25 mouse cellular contexts compared by ENCODE assay signal in the genomic region with DNA sequence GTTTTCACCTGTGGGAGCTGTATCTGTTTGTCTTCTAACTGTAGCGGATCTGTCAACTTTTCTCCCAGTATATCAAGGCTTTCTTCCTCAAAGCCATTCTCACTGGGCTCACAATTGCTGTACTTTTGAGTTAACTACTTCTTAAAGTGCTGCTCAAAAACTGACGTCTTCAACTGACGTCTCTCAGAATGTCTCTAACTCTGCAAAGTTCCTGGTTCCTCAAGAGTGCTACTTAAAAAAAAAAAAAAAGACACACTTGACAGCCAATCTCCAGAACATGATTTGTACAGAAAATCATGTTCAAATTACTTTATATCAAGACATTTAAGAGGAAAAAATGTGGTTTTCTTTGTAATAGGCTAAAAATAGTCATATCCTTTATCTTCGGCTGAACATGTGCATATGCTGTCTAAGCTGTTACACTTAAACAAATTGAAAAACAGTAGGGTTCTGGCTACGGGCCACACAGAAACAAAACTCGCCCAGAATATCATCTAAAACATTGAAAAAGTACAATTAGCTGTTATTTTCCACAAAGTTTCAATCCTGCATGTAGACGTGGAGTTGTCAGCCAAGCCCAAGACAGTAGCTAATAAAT.
A peak's percentile ranks its signal among the peaks of the same experiment; 100 is the strongest.
DNase-seq lines count a peak whose midpoint lies in the region; ATAC-seq and TF ChIP-seq lines count a peak whose summit lies in the region.
"Had no signal": no experiment of that assay in that cellular context is flagged by ENCODE, and none has a peak within 500 bp of the region (broad histone marks: within the 10 kb centered on the region; RNA-seq: fewer than 3 reads in every experiment).

No protein-coding gene starts in this region.

- H3K9ac ChIP-seq in kidney, postnatal 0 days (ENCODE audit: low read depth, low read length): no peak overlapping the region
- H3K9ac ChIP-seq: forebrain, embryonic 12.5 days; heart, embryonic 15.5 days; hindbrain, embryonic 14.5 days; limb, embryonic 15.5 days; liver, embryonic 13.5 days had no signal

- TF ChIP-seq CTCF in kidney, postnatal 0 days (IDR thresholded peaks at IDR 0.05; ENCODE audit: low read depth): no peak

- 44% methylated on average over 7 of the region's 7 CpGs for WGBS in kidney, postnatal 0 days

- no peak overlapping the region for H3K4me2 ChIP-seq in kidney, postnatal 0 days (ENCODE audit: low read length)
- H3K4me2 ChIP-seq: forebrain, embryonic 12.5 days; heart, embryonic 15.5 days; hindbrain, embryonic 14.5 days; limb, embryonic 15.5 days; liver, embryonic 13.5 days; midbrain, embryonic 11.5 days had no signal

- ATAC-seq in cerebellum, adult (ENCODE audit: insufficient number of reproducible peaks, low FRiP score, low TSS enrichment): no peak
- ATAC-seq in kidney, postnatal 0 days (replicated peaks; ENCODE audit: low FRiP score, low read depth): no peak
- ATAC-seq: activated CD4-positive, CD25-positive, alpha-beta regulatory T cell, adult 4 months; midbrain, embryonic 16.5 days had no signal

- no peak overlapping the region for H3K4me3 ChIP-seq in kidney, postnatal 0 days (replicated peaks; ENCODE audit: low read depth, low read length)
- H3K4me3 ChIP-seq: forebrain, embryonic 12.5 days; heart, embryonic 10.5 days; heart, embryonic 15.5 days; limb, embryonic 10.5 days; limb, embryonic 15.5 days; liver, embryonic 13.5 days had no signal

- H3K9me3 ChIP-seq in kidney, postnatal 0 days (replicated peaks; ENCODE audit: low read length): no peaks in the 10 kb centered on the region
- H3K9me3 ChIP-seq: forebrain, embryonic 12.5 days; heart, embryonic 10.5 days; heart, embryonic 15.5 days; limb, embryonic 10.5 days; limb, embryonic 15.5 days; liver, embryonic 13.5 days had no signal

- no peaks in the 10 kb centered on the region for H3K27me3 ChIP-seq in kidney, postnatal 0 days (ENCODE audit: insufficient read depth, low read length)
- H3K27me3 ChIP-seq: forebrain, embryonic 12.5 days; heart, embryonic 15.5 days; limb, embryonic 15.5 days; liver, embryonic 13.5 days had no signal

- no peak overlapping the region for H3K27ac ChIP-seq in kidney, postnatal 0 days
- H3K27ac ChIP-seq: forebrain, embryonic 12.5 days; heart, embryonic 10.5 days; heart, embryonic 15.5 days; hindbrain, embryonic 14.5 days; limb, embryonic 10.5 days; limb, embryonic 15.5 days; liver, embryonic 13.5 days had no signal

- DNase-seq in cerebellum, adult 9-10 months: peak; percentile 47
- peak; percentile 57 for DNase-seq in kidney, postnatal 0 days (ENCODE audit: low spot score)
- no peak for DNase-seq in kidney, adult 18-20 months
- DNase-seq in lung, postnatal 25 days (ENCODE audit: low spot score): peak; percentile 10
- no peak for DNase-seq in lung, postnatal 14 days
- DNase-seq in spleen, postnatal 36 days (ENCODE audit: low spot score in 2 of 2): no peak
- DNase-seq in testis, postnatal 10 days (ENCODE audit: low spot score): no peak
- DNase-seq: adrenal gland, adult 8-10 months; gastrocnemius, postnatal 14 days; kidney, adult 2 months; liver, embryonic 13.5 days; lung, adult 18-20 months; right cerebral cortex, postnatal 25 days; thymus, adult 18-20 months; thymus, postnatal 25 days had no signal

- no peaks in the 10 kb centered on the region for H3K4me1 ChIP-seq in kidney, postnatal 0 days (replicated peaks; ENCODE audit: insufficient read depth, low read length)
- H3K4me1 ChIP-seq: forebrain, embryonic 12.5 days; limb, embryonic 10.5 days; limb, embryonic 15.5 days; liver, embryonic 13.5 days had no signal

- H3K36me3 ChIP-seq in kidney, postnatal 0 days (ENCODE audit: insufficient read depth, low read length): no peaks in the 10 kb centered on the region
- H3K36me3 ChIP-seq: forebrain, embryonic 12.5 days; heart, embryonic 10.5 days; heart, embryonic 15.5 days; limb, embryonic 10.5 days; limb, embryonic 15.5 days; liver, embryonic 13.5 days had no signal

Comparison
In these comparisons a context has a peak if more than half of its experiments do, and no peak if none do; other contexts are left out.
1. DNase-seq: peak in cerebellum, adult 9-10 months (single experiment), kidney, postnatal 0 days (single experiment) and lung, postnatal 25 days (single experiment); none in kidney, adult 18-20 months (single experiment), lung, postnatal 14 days (single experiment), spleen, postnatal 36 days (0 of 2) and testis, postnatal 10 days (single experiment).